Mouse (Mus musculus) embryonic fibroblast, embryonic 13.5 days (primary cell): ENCODE data around the gene Arhgap31.

Source experiments
- CTCF ChIP-seq: IDR thresholded peaks from 2 replicates; pipeline ENCODE4 v1.5.1; 2011; ENCODE audit warnings: mild to moderate bottlenecking, control low read depth, low read length, moderate library complexity, borderline replicate concordance; ENCODE audit not compliant: insufficient read depth
- POLR2A ChIP-seq: IDR thresholded peaks from 2 replicates; pipeline ENCODE4 v1.6.1; 2011; ENCODE audit warnings: low read depth, mild to moderate bottlenecking, control low read depth, low read length, moderate library complexity

DNA sequence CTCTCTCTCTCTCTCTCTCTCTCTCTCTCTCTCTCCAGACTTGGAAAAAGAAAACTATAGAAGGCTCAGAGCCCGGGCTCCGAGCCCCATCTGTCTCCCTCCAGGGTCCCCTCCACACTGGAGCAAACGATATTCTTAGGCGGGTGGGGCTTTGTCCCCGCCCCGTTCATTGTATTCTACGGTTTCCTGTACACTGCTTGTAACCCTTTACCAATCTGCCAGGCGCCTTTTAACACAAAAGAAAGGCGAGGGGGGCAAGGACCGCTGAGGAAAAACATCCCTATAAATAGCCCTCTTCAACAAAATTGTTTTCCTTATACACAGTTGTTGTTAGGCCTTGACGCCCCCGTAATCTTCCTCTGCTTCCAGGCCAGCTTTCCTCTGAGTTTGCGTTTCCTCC, 11.9 kb upstream of the Arhgap31 start:
- TF ChIP-seq POLR2A (no peak), CTCF (no peak)
